Mouse (Mus musculus) neural tube, embryonic 10.5 days (tissue): Measurements from ENCODE around the gene Hs1bp3.

ENCODE experiments used
- DNase-seq: peaks from one replicate; pipeline ENCODE4 v3.0.0-alpha.2; 2017; ENCODE audit warnings: low spot score; ENCODE audit errors: extremely low spot score

Hs1bp3 gene

DNA sequence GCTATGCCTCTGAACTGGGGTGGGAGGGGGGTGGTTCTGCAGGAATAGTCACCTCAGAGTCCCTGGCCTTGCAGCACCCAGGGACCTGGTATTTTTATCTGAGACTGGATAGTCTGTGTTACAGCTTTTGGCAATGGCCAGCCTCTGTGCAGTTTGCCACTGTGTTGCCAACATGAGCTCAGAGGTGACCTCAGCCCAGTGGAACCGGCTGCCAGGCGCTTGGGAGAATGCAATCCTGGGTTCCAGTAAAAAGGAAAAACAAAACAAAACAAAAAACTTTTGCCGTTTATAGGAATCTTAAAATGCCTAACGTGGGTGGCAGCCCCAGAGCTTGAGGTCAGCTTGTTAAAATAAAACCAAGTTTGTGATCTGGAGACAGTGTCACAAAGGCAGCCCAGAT, 21.0 kb downstream of the Hs1bp3 start:
- no peak for DNase-seq

- no peak for DNase-seq
Measured at GRCm38 (mm10) chr12:8335503-8335902, 22.3 kb downstream of the Hs1bp3 start.

- no peak for DNase-seq
Measured at GRCm38 (mm10) chr12:8336601-8337285, 23.5 kb downstream of the Hs1bp3 start.

DNA sequence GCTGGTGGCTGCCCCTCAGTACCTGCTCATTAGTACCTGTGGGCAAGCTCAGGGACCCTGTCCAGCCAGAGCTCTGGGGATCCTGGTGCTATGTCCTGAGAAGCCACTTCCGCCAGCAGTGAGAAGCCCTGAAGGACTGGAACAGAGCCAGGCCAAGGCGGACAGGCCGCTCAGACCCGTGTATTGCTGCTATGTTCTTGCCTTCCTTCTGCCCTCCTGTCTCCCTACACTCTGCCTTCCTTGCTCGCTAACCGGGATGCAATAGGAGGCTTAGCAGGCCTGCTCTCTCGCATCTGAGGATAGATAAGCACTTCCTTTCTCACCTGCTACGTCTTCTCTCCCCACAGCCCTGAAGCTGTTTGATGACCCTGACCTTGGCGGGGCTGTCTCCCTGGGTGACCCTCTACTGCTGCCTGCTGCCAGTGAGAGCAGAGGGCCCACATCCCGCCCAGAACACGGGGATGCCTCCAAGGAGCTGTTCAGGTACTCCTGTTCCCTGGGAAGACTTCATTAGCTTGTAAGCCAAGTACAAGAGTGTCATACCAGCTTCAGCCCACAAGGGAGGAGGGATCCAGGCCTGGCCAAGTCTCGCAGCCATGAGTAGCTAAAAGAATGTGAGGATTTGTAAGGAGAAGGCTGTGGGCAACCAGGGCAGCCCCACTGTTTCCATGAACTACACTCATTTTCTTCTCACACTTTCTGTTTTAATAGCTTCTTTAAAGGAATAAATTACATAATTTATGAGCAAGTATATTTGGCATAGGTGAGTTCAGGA, 24.2 kb downstream of the Hs1bp3 start:
- no peak for DNase-seq

- no peak for DNase-seq
Measured at GRCm38 (mm10) chr12:8338491-8338890, 25.3 kb downstream of the Hs1bp3 start.

- DNase-seq = no peak
Measured at GRCm38 (mm10) chr12:8338918-8339317, 25.7 kb downstream of the Hs1bp3 start.

DNA sequence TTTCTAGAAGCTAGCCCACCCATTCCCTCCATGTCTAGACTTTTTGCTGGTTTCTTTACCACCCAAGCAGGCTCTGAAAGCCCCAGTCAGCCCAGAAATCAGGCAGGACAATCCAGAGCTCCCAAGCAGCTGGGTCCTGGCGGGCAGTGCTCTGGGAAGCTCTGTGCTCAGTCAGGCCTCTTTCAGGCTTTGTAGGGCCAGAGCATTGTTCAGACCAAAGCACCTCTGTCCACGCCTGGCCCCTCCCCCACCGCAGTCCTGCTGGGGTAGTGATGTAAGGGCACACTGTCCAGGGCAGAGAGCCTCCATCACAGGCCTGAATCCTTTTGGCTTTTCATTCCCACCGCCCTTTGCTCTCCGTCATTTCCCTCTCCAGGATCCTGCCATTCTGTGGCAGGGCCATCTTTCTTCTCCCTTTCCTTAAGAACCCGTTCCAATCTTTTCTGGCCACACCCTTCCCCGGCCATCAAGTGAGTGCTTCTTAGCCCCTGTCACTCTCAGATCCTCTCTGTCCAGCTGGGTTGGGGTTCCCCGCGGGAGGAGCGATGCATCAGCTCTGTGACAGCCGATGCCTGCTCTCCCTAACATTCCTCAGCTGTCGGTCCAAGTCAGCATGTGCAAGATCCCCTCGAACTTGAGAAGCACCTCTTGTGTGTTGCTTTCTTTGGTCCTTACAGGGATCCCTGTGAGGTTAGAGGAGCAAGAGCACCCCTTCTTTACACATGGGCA, 26.5 kb downstream of the Hs1bp3 start:
- DNase-seq = peak; percentile 46

DNA sequence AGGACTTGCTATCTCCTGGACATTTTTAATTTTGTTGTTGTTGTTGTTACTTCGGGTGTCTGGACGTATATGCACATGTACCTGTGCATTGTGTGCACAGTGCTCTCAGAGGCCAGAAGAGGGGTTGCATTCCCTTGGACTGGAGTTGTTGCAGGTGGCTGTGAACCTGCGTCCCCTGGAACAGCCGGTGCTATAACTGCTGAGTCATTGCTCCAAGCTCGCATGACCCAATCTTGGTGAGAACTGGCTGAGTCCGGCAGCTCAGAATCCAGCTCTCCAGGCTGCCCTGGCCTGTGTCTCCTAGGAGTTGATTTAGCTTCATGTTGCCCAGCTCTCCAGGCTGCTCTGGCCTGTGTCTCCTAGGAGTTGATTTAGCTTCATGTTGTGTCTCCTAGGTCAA, 27.8 kb downstream of the Hs1bp3 start:
- no peak for DNase-seq

DNA sequence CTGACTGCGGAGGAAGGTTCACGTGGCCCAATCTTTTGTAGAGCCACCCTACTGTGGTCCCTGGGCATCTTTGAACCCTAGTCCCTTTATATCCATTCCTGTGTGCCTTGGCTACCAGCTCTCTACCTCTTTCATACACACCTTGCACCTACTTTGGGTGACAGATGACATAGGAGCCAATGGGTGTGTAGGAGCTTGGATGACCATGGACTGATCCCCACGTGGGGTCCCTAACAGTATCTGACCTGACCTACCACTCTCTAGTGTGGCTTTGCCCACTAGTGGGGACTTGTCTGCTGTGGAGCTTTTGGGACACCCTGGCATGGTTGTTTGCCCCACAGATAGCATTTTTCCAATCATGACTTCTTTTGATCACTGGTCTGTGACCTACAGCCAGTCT, 30.1 kb downstream of the Hs1bp3 start:
- DNase-seq = no peak

GRCm38 (mm10) chr12:8344897-8345296, 31.7 kb downstream of the Hs1bp3 start:
- DNase-seq = no peak

- DNase-seq = no peak
Measured at GRCm38 (mm10) chr12:8345539-8345938, 32.3 kb downstream of the Hs1bp3 start.

DNA sequence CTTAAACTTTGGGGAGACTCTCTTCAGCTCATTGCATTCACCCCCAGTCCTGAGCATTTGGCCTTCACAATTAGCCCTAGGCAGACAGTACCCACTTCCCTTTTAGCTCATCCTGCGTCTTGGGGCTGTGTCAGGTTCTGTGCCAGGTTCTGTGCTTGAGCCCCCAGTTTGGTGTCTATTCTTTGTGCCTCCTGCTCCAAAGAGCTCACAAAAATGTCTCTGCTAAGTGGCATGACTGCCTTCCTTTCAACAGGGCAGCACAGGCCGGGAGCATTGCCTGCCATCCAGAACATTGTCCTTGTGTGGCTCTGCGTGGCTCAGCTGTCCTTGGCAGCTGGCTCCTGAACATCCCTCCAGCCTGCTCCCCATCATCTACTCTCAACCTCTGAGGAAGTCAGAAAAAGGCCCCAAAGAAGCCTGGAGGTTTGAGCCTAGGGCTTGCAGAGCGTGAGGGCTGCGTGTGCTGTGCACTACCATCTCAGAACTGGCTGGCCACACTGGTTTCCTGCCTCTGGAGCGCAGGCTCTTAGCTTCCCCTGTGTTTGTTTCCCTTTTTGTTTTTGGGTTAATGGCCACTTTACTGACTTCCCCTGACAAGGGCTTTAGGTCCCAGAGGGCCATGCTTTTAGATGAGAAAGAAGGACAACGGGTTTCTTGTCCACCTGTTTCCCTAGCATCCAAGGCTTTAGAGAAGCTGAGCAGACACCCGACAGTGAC, 34.7 kb downstream of the Hs1bp3 start:
- DNase-seq = no peak

DNA sequence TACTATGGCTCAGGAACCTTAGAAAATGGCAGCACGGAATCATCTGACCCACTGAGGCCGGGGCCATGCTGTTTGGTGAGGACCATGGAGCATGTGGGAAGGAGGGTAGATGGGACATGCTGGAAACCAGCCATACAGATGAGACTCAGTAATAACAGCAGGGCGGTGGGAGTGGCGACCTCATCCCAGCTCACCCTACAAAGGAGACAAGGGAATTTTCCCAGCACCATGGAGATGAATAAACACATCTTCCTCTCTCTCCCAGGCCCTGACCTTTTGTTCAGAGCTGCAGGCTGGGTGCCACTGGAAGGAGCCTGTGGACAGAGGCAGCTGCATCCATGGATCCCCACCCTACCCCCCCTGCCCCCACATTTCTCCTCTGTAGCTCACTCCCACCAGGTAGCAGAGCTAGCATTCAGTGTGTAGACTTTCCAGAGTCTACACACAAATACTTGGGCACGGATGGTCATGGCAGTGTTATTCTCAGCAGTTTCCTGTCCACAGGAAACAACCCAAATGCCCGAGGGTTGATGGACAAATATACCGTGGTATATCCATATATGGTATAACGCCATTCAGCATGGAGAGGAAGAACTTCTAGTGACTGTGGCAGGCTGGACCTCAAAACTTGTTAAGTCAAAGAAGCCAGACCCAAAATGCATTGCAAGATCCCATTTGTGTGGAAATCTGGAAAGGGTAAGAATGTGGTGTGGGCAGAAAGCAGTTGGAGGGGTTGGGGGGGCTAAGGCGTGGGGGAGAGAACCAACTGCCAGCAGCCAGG, 35.7 kb downstream of the Hs1bp3 start:
- no peak for DNase-seq

DNA sequence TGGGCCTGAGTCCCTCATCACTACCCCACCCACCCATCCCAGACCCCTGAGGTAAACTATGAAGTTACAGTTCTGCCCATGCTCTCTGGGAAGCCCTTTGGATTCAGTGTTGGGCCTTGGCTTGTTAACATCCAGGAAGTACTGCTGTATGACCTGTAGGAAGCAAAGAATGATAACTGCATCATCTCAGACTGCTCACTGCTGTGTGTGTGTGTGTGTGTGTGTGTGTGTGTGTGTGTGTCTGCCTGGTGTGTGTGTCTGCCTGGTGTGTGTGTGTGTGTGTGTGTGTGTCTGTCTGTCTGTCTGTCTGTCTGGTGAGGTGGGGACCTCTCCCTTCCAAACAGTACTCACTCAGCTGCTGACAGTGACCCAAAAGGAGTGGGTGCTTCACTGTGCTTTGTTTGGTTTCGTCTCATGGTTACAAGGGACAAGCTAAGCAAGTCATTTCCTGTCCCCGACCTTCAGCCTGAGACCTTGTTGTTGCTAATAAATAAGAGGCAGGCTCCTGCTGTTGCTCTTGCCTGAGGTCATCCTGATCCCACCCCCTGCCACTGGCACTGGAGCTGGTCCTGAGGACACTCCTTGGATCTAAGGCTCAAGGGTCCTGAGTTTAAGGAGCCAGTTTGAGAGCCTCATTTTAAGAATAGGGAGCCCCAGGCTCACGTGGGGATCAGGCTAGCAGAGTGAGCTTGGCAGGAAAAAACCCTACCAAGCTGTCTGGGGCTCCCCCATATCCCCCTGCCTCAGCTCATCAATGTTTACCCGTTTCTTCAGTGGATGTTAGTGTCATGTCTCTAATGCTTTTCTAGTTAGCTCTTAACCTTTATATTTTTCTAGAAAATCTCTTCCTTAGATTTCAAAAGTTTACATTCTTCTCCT, 38.0 kb downstream of the Hs1bp3 start:
- DNase-seq = no peak

DNA sequence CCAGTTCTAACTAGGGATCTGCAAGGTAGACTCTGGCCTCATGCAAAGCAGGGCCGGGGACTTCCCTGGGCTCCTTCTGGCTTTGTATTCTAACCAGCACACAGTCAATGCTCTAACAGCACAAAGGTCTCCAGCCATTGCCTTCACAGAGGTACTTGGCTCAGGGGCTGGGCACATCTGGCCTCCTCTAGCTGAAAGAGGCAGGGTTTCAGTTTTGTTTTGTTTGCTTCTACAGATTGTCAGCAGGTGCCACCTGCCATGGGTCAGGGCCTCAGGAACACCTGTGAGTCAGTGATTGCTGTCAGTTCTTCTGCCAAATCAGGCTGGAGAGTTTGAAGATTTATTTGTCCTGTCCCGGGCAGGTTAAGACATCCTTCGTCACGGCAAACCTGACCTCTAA, 39.8 kb downstream of the Hs1bp3 start:
- no peak for DNase-seq

DNA sequence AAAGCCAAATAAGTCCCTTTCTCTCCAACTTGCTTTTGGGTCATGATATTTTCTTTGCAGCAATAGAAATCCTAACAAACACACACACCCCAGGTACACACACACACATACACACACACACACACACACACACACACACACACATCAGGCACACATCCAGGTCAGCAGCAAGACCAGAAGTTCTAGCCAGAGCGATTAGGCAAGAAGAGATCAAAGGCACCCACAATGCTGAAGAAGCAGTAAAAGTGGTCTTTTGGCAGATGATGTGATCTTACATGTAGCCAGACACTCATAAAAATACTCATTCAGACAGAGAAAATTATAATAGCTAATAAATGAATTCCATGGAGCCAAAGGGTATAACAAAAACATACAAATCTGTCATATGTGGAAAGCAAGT, 41.0 kb downstream of the Hs1bp3 start:
- DNase-seq = no peak

DNA sequence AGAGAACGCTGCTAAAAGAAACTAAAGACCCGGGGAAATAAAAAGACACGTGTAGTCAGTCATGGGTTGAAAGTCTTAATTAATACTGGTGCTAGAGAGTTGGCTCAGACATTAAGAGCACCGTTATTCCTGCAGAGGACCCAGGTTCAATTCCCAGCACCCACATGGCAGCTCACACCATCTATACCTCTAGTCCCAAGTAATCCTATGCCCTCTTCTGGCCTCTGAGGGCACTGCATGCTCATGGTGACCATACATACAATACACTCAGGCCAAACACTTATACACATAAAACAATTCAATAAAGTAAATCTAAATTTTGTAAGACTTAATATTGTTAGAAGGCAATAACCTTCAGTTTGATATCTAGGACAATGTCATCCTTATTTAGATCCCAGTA, 41.8 kb downstream of the Hs1bp3 start:
- DNase-seq = no peak

DNA sequence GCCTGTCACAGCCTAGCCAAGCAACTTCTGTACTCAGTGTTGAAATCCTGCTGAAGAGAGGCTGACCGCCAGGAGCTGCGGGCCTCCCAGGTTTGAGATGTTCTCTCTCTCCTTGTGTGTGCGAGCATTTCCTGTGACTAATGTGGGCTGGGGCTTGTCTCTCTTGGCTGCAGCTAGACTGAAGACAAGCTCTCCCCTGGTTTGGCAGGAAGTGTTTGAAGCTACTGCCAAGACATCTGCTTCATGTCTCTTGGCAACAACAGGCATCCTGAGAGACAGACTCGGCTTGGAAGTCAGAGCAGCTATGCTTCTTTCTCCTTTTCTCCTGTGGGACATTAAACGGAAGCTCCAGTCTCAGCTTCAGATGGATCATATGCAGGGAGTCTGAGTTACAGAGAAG, 44.2 kb downstream of the Hs1bp3 start:
- DNase-seq = no peak

DNA sequence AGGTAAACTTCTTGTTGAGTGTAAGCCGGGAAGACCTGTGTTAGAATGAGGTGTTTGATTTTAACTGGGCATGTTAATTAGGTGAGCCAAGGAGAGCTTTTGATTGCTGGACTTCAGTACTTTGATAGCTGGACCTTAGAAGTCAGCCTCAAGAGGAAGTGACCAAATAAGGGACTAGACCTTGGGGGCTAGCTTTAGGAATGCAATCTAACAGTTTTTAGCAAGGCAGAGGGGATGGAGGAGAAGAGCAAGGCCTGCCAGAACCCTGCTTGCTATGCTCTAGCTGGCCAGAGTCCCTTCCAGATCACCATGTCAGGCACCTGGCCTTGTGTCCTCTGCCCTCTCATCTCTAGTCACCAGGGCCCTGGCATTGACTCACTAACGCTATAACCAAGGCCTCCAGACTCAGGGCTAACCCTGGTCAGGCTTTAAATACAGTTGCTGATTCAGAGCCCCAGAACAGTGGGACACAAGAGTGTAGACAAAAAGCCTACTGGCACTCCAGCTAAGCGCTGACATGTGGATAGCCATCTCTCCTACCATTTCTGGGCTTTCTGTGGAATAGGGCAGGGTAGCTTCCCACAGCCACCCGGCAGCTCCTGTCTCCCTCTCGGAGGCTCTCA, 45.2 kb downstream of the Hs1bp3 start:
- no peak for DNase-seq
